Mouse (Mus musculus) adrenal gland, adult (tissue): ENCODE measurements around the gene Dnajc8.
"Not testable (repeated sequence)": the region's sequence is repeated elsewhere in the genome, so short reads cannot be mapped to it uniquely, and the experiment has no call there.

ENCODE experiments used
- DNase-seq, 2 experiments: peaks; one replicate each; pipeline ENCODE4 v3.0.0; 2022 to 2023; ENCODE audit warnings: low spot score in 1 of 2; ENCODE audit not compliant: inconsistent age in 2 of 2

The Dnajc8 gene

GRCm38 (mm10) chr4:132514555-132515135 lies 20.7 kb upstream of the Dnajc8 start:
- DNase-seq, result peak; percentile 87 to 96

GRCm38 (mm10) chr4:132515369-132516155 lies 19.8 kb upstream of the Dnajc8 start:
- peak; percentile 94 to 97 for DNase-seq

GRCm38 (mm10) chr4:132518066-132518465 lies 17.3 kb upstream of the Dnajc8 start:
- no peak for DNase-seq

- no peak for DNase-seq
Measured at GRCm38 (mm10) chr4:132519188-132519587, 16.2 kb upstream of the Dnajc8 start.

- peak in 1 of 2 experiments; percentile 31 for DNase-seq
Measured at GRCm38 (mm10) chr4:132524321-132524741, 11.0 kb upstream of the Dnajc8 start.

GRCm38 (mm10) chr4:132524808-132525207 lies 10.5 kb upstream of the Dnajc8 start:
- no peak for DNase-seq

- peak in 1 of 2 experiments; percentile 43 for DNase-seq
Measured at GRCm38 (mm10) chr4:132526678-132527077, 8.7 kb upstream of the Dnajc8 start.

GRCm38 (mm10) chr4:132527917-132528522 lies 7.3 kb upstream of the Dnajc8 start:
- no peak for DNase-seq

- DNase-seq, result no peak
Measured at GRCm38 (mm10) chr4:132529344-132529743, 6.0 kb upstream of the Dnajc8 start.

- DNase-seq, result no peak
Measured at GRCm38 (mm10) chr4:132530033-132530804, 5.1 kb upstream of the Dnajc8 start.

- DNase-seq, result peak; percentile 51 to 84
Measured at GRCm38 (mm10) chr4:132532496-132532895, 2.9 kb upstream of the Dnajc8 start.

- DNase-seq, result peak; percentile 92 to 96
Measured at GRCm38 (mm10) chr4:132532981-132533916, 2.1 kb upstream of the Dnajc8 start, which contains the start of gene Atpif1. Gene Atpif1 (minus strand): TSS chr4:132533659.

- DNase-seq, result no peak
Measured at GRCm38 (mm10) chr4:132539481-132539880, 4.1 kb downstream of the Dnajc8 start.

GRCm38 (mm10) chr4:132541413-132541812 lies 6.1 kb downstream of the Dnajc8 start:
- peak in 1 of 2 experiments; percentile 81 for DNase-seq

- peak in 1 of 2 experiments; percentile 68 for DNase-seq
Measured at GRCm38 (mm10) chr4:132542724-132543123, 7.4 kb downstream of the Dnajc8 start.

- peak; percentile 66 to 93 for DNase-seq
Measured at GRCm38 (mm10) chr4:132545851-132546250, 10.5 kb downstream of the Dnajc8 start.

GRCm38 (mm10) chr4:132554221-132554620 lies 18.9 kb downstream of the Dnajc8 start:
- DNase-seq, result no peak

GRCm38 (mm10) chr4:132554653-132555052 lies 19.3 kb downstream of the Dnajc8 start:
- DNase-seq, result peak in 1 of 2 experiments; percentile 57

- not testable (repeated sequence) for DNase-seq
Measured at GRCm38 (mm10) chr4:132555550-132555949, 20.2 kb downstream of the Dnajc8 start.

GRCm38 (mm10) chr4:132563261-132563660 lies 27.9 kb downstream of the Dnajc8 start:
- DNase-seq, result no peak
